17 mouse cellular contexts compared by ENCODE assay signal in the genomic region with DNA sequence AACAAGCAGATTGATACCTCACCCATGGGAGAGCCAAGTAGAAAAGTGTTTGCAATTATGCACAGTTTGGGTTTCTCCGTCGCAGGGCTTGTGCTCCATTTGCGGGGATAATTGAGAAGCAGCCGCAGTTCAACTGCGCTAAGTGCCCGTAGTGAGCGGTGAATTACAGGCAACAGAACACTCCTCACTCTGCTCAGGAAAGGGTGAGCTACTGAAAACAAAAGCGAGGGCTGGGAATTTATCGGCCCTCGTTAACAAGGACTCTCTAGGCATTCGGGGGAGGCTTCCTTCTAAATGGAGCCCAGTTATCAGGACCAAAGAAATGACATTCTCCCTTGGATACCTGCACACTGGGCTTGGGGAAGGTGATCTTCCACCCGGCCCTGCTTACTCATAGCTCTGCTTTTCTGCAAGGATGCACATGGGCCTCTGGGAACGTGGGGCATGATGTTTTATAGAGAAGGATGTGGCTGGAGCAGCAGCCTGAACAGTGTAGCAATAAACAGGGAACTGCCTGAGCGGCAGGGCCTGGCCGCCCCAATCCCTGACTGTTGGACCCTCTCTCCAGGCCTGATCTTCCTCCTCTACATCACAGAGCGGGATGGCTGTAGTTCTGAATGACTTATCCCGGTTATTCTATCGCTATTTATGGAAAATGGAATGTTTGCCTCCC.
A peak's percentile ranks its signal among the peaks of the same experiment; 100 is the strongest.
DNase-seq lines count a peak whose midpoint lies in the region; ATAC-seq and TF ChIP-seq lines count a peak whose summit lies in the region.
"Had no signal": no experiment of that assay in that cellular context is flagged by ENCODE, and none has a peak within 500 bp of the region (broad histone marks: within the 10 kb centered on the region; RNA-seq: fewer than 3 reads in every experiment).

No protein-coding gene starts in this region.

- peak; percentile 54; the same call in 1 of the 2 replicates for ATAC-seq in forebrain, embryonic 14.5 days
- no peak for ATAC-seq in heart, embryonic 11.5 days (replicated peaks; ENCODE audit: insufficient number of reproducible peaks, low FRiP score, low TSS enrichment)
- ATAC-seq: liver, embryonic 12.5 days; Patski had no signal

- peaks cover 20% of the 10 kb centered on the region for H3K4me1 ChIP-seq in forebrain, embryonic 14.5 days (ENCODE audit: control insufficient read depth, insufficient read depth, low read length)
- peaks cover 20% of the 10 kb centered on the region for H3K4me1 ChIP-seq in olfactory bulb, adult 2 months (ENCODE audit: control insufficient read depth, insufficient read depth, low read length)
- H3K4me1 ChIP-seq in heart, embryonic 11.5 days (ENCODE audit: control insufficient read depth, insufficient read depth, low read length) = peaks cover 8% of the 10 kb centered on the region
- H3K4me1 ChIP-seq: liver, embryonic 12.5 days; stomach, embryonic 15.5 days had no signal

- H3K27me3 ChIP-seq in forebrain, embryonic 14.5 days (replicated peaks; ENCODE audit: control insufficient read depth, insufficient read depth, low read length) = no peaks in the 10 kb centered on the region
- no peaks in the 10 kb centered on the region for H3K27me3 ChIP-seq in heart, embryonic 11.5 days (ENCODE audit: control insufficient read depth, insufficient read depth, low read length)
- H3K27me3 ChIP-seq: CH12.LX; liver, embryonic 12.5 days; Patski; stomach, embryonic 15.5 days had no signal

- H3K9ac ChIP-seq in forebrain, embryonic 14.5 days (ENCODE audit: low read length) = peak overlapping the region; percentile 23; the same call in 1 of the 2 replicates
- H3K9ac ChIP-seq in heart, embryonic 11.5 days (ENCODE audit: low read depth, low read length) = no peak overlapping the region
- H3K9ac ChIP-seq: liver, embryonic 12.5 days; stomach, embryonic 15.5 days had no signal

- no peak for TF ChIP-seq CTCF in layer of hippocampus, adult 2 months (conservative IDR thresholded peaks at IDR 0.05)
- TF ChIP-seq CTCF in olfactory bulb, adult 2 months (IDR thresholded peaks at IDR 0.05; ENCODE audit: insufficient read depth, low read depth, low read length) = no peak

- H3K4me2 ChIP-seq in forebrain, embryonic 14.5 days (ENCODE audit: low read length) = no peak overlapping the region
- H3K4me2 ChIP-seq in heart, embryonic 11.5 days = no peak overlapping the region
- H3K4me2 ChIP-seq: liver, embryonic 12.5 days; stomach, embryonic 15.5 days had no signal

- no peaks in the 10 kb centered on the region for H3K9me3 ChIP-seq in forebrain, embryonic 14.5 days (replicated peaks; ENCODE audit: control insufficient read depth, low read length)
- H3K9me3 ChIP-seq in heart, embryonic 11.5 days (replicated peaks; ENCODE audit: control insufficient read depth, low read length) = no peaks in the 10 kb centered on the region
- H3K9me3 ChIP-seq: liver, embryonic 12.5 days; stomach, embryonic 15.5 days had no signal

- no peak for DNase-seq in layer of hippocampus, adult 2 months (ENCODE audit: low spot score in 2 of 2)
- DNase-seq in layer of hippocampus, adult 8-10 months (ENCODE audit: low spot score in 2 of 2) = no peak
- DNase-seq in embryo, embryonic 11 days = peak; percentile 31
- DNase-seq in forebrain, embryonic 14.5 days (ENCODE audit: low spot score) = peak; percentile 64
- DNase-seq in layer of hippocampus, adult 18-20 months (ENCODE audit: low spot score in 2 of 2) = no peak
- DNase-seq: adrenal gland, postnatal 14 days; cerebellum, adult 11-12 months; heart, postnatal 4 days; kidney, postnatal 25 days; lung, postnatal 14 days; right cerebral cortex, postnatal 25 days had no signal

- TF ChIP-seq POLR2A in olfactory bulb, adult 2 months (IDR thresholded peaks at IDR 0.05; ENCODE audit: insufficient read depth, low read depth, low read length) = no peak

- H3K4me3 ChIP-seq in layer of hippocampus, adult 2 months = no peak overlapping the region
- H3K4me3 ChIP-seq in forebrain, embryonic 14.5 days (ENCODE audit: low read depth, low read length) = no peak overlapping the region
- no peak overlapping the region for H3K4me3 ChIP-seq in olfactory bulb, adult 2 months (ENCODE audit: insufficient read depth, low read depth, low read length)
- no peak overlapping the region for H3K4me3 ChIP-seq in heart, embryonic 11.5 days (ENCODE audit: low read depth, low read length)
- H3K4me3 ChIP-seq: liver, embryonic 12.5 days; stomach, embryonic 15.5 days had no signal

- no peaks in the 10 kb centered on the region for H3K36me3 ChIP-seq in forebrain, embryonic 14.5 days (ENCODE audit: control insufficient read depth, insufficient read depth, low read length)
- no peaks in the 10 kb centered on the region for H3K36me3 ChIP-seq in heart, embryonic 11.5 days (ENCODE audit: control insufficient read depth, insufficient read depth, low read length)
- H3K36me3 ChIP-seq: liver, embryonic 12.5 days; stomach, embryonic 15.5 days had no signal

- peak overlapping the region; percentile 83 for H3K27ac ChIP-seq in layer of hippocampus, adult 2 months
- H3K27ac ChIP-seq in forebrain, embryonic 14.5 days (ENCODE audit: low read depth, low read length) = peak overlapping the region; percentile 2; the same call in 1 of the 2 replicates
- 0 out of 2 replicates have a peak overlapping the region, but pooled peaks have one; percentile 16 for H3K27ac ChIP-seq in olfactory bulb, adult 2 months (ENCODE audit: insufficient read depth, low read depth, low read length)
- H3K27ac ChIP-seq in heart, embryonic 11.5 days (ENCODE audit: low read depth, low read length) = no peak overlapping the region
- H3K27ac ChIP-seq: liver, embryonic 12.5 days; stomach, embryonic 15.5 days had no signal

- 26% methylated on average over 18 of the region's 18 CpGs for WGBS in forebrain, embryonic 14.5 days
- 53% methylated on average over 18 of the region's 18 CpGs for WGBS in olfactory bulb, adult 2 months
- 61% methylated on average over 18 of the region's 18 CpGs for WGBS in heart, embryonic 11.5 days (ENCODE audit: insufficient replicate concordance)

Comparison
In these comparisons a context has a peak if more than half of its experiments do, and no peak if none do; other contexts are left out.
1. DNase-seq: peak in embryo, embryonic 11 days (single experiment) and forebrain, embryonic 14.5 days (single experiment); none in layer of hippocampus, adult 2 months (0 of 2), layer of hippocampus, adult 8-10 months (0 of 2) and layer of hippocampus, adult 18-20 months (0 of 2).